Mouse (Mus musculus) hindbrain, embryonic 11.5 days (tissue): ENCODE results near the gene Eif2d. TPM values are rescaled to one million over a fixed set of nuclear protein-coding genes. Genes with fewer than 3 reads are reported as not detected.

Experiments
- ATAC-seq: fragments of 200-750 bp; cut with Nextera tagmentation; 2 replicates; pipeline ENCODE4 v1.8.0; 2017; ENCODE audit warnings: mild to moderate bottlenecking, moderate TSS enrichment, moderate library complexity; ENCODE audit not compliant: low FRiP score
- DNase-seq: peaks from one replicate; pipeline ENCODE4 v3.0.0-alpha.2; 2015; ENCODE audit warnings: low spot score
- H3K27ac ChIP-seq: fragments of 300-500 bp; sonication (generic); 2 replicates; pipeline ENCODE4 v1.5.1; 2014; ENCODE audit warnings: mild to moderate bottlenecking, low read depth, low read length
- H3K27me3 ChIP-seq: fragments of 300-500 bp; sonication (generic); 2 replicates; pipeline ENCODE4 v1.6.1; 2014; ENCODE audit warnings: mild to moderate bottlenecking, low read length, moderate library complexity, mixed read lengths; ENCODE audit not compliant: control insufficient read depth, insufficient read depth
- H3K36me3 ChIP-seq: fragments of 300-500 bp; sonication (generic); 2 replicates; pipeline ENCODE4 v1.6.1; 2014; ENCODE audit warnings: mild to moderate bottlenecking, low read length, moderate library complexity, mixed read lengths; ENCODE audit not compliant: control insufficient read depth, insufficient read depth
- H3K4me1 ChIP-seq: fragments of 300-500 bp; sonication (generic); replicated peaks from 2 replicates; pipeline ENCODE4 v1.6.1; 2014; ENCODE audit warnings: low read length, mixed read lengths; ENCODE audit not compliant: control insufficient read depth, insufficient read depth
- H3K4me2 ChIP-seq: fragments of 300-500 bp; sonication (generic); replicated peaks from 2 replicates; pipeline ENCODE4 v1.6.1; 2014; ENCODE audit warnings: mild to moderate bottlenecking, low read depth, low read length
- H3K4me3 ChIP-seq: fragments of 300-500 bp; sonication (generic); 2 replicates; pipeline ENCODE4 v1.5.1; 2014; ENCODE audit warnings: low read depth, low read length
- H3K9ac ChIP-seq: fragments of 300-500 bp; sonication (generic); 2 replicates; pipeline ENCODE4 v1.6.1; 2014; ENCODE audit warnings: low read depth, low read length
- H3K9me3 ChIP-seq: fragments of 300-500 bp; sonication (generic); 2 replicates; pipeline ENCODE4 v1.6.1; 2016; ENCODE audit warnings: low read length; ENCODE audit not compliant: control insufficient read depth
- WGBS: fragments of 180-500 bp; shearing (Covaris S2); extraction: QIAGEN DNeasy Blood & Tissue Kit; methylation state at CpG from one replicate; pipeline ENCODE4 v1.1.7; 2014; 5-methylcytosine and 5-hydroxymethylcytosine counted together
- polyA plus RNA-seq: library from polyadenylated mRNA; unstranded; fragments of >200 nt; fragmentation: Nextera tagmentation; extraction: Ambion mirVana; gene quantifications from 2 replicates; pipeline ENCODE4 v1.2.1, GENCODE M21; 2014

Eif2d gene
- polyA plus RNA-seq, 1 experiment from 2014 or later, result 53.3 TPM

- ATAC-seq, result no peak
- WGBS, result 93% methylated on average over 1 of the region's 1 CpGs
Measured at GRCm38 (mm10) chr1:131211655-131212054, 58.7 kb downstream of the Eif2d start.

GRCm38 (mm10) chr1:131212956-131213355 lies 60.0 kb downstream of the Eif2d start:
- ATAC-seq (no peak), DNase-seq (no peak)
- no peaks in the 10 kb centered on the region for H3K4me1 ChIP-seq
- no peaks in the 10 kb centered on the region for H3K9me3 ChIP-seq
- no peak overlapping the region for H3K27ac ChIP-seq
- WGBS, result 80% methylated on average over 5 of the region's 5 CpGs
- no peak overlapping the region for H3K4me3 ChIP-seq
- H3K4me2 ChIP-seq, result no peak overlapping the region
- H3K9ac ChIP-seq, result no peak overlapping the region
- H3K27me3 ChIP-seq, result no peaks in the 10 kb centered on the region
- no peaks in the 10 kb centered on the region for H3K36me3 ChIP-seq

More at GRCm38 (mm10) chr1:131211655-131212054, 58.7 kb downstream of the Eif2d start:
- H3K4me2 ChIP-seq, result no peak overlapping the region
- no peaks in the 10 kb centered on the region for H3K36me3 ChIP-seq
- no peaks in the 10 kb centered on the region for H3K27me3 ChIP-seq
- no peaks in the 10 kb centered on the region for H3K4me1 ChIP-seq
- no peak for DNase-seq
- H3K9ac ChIP-seq, result no peak overlapping the region
- no peak overlapping the region for H3K4me3 ChIP-seq
- H3K27ac ChIP-seq, result no peak overlapping the region
- H3K9me3 ChIP-seq, result no peaks in the 10 kb centered on the region

GRCm38 (mm10) chr1:131213361-131213760 lies 60.4 kb downstream of the Eif2d start:
- 86% methylated on average over 6 of the region's 6 CpGs for whole genome bisulfite sequencing
- no peak overlapping the region for H3K4me3 ChIP-seq
- ATAC-seq, result no peak
- H3K4me1 ChIP-seq, result no peaks in the 10 kb centered on the region
- H3K27me3 ChIP-seq, result no peaks in the 10 kb centered on the region
- H3K27ac ChIP-seq, result no peak overlapping the region
- DNase-seq, result no peak
- no peaks in the 10 kb centered on the region for H3K36me3 ChIP-seq
- H3K9me3 ChIP-seq, result no peaks in the 10 kb centered on the region
- H3K9ac ChIP-seq, result no peak overlapping the region
- no peak overlapping the region for H3K4me2 ChIP-seq

- Histone ChIP-seq H3K4me2 (no peak overlapping the region), H3K4me1 (no peaks in the 10 kb centered on the region), H3K9ac (no peak overlapping the region), H3K9me3 (no peaks in the 10 kb centered on the region), H3K4me3 (no peak overlapping the region), H3K27ac (no peak overlapping the region), H3K27me3 (no peaks in the 10 kb centered on the region), H3K36me3 (no peaks in the 10 kb centered on the region)
- DNase-seq, result no peak
- WGBS, result 92% methylated on average over 11 of the region's 11 CpGs
- ATAC-seq, result no peak
Measured at GRCm38 (mm10) chr1:131218933-131219332, 66.0 kb downstream of the Eif2d start.

GRCm38 (mm10) chr1:131221822-131222590 lies 69.0 kb downstream of the Eif2d start:
- no peak for ATAC-seq

GRCm38 (mm10) chr1:131223345-131223744 lies 70.4 kb downstream of the Eif2d start:
- Histone ChIP-seq H3K9ac (no peak overlapping the region), H3K27me3 (no peaks in the 10 kb centered on the region), H3K9me3 (no peaks in the 10 kb centered on the region), H3K4me2 (no peak overlapping the region), H3K36me3 (no peaks in the 10 kb centered on the region), H3K4me3 (no peak overlapping the region), H3K4me1 (no peaks in the 10 kb centered on the region), H3K27ac (no peak overlapping the region)
- 93% methylated on average over 2 of the region's 2 CpGs for WGBS
- ATAC-seq (no peak), DNase-seq (no peak)

More at GRCm38 (mm10) chr1:131221822-131222590, 69.0 kb downstream of the Eif2d start:
- no peaks in the 10 kb centered on the region for H3K4me1 ChIP-seq
- WGBS, result 90% methylated on average over 13 of the region's 13 CpGs
- H3K27ac ChIP-seq, result no peak overlapping the region
- H3K4me2 ChIP-seq, result no peak overlapping the region
- no peak overlapping the region for H3K9ac ChIP-seq
- DNase-seq, result no peak
- no peak overlapping the region for H3K4me3 ChIP-seq
- no peaks in the 10 kb centered on the region for H3K27me3 ChIP-seq
- H3K36me3 ChIP-seq, result no peaks in the 10 kb centered on the region
- H3K9me3 ChIP-seq, result no peaks in the 10 kb centered on the region

- WGBS, result 72% methylated on average over 12 of the region's 12 CpGs
- no peak overlapping the region for H3K9ac ChIP-seq
- no peak overlapping the region for H3K4me3 ChIP-seq
- H3K27ac ChIP-seq, result no peak overlapping the region
- no peak overlapping the region for H3K4me2 ChIP-seq
- DNase-seq (no peak), ATAC-seq (peak; percentile 59; the same call in 1 of the 2 replicates)
- H3K27me3 ChIP-seq, result no peaks in the 10 kb centered on the region
- no peaks in the 10 kb centered on the region for H3K36me3 ChIP-seq
- no peaks in the 10 kb centered on the region for H3K4me1 ChIP-seq
- H3K9me3 ChIP-seq, result no peaks in the 10 kb centered on the region
Measured at GRCm38 (mm10) chr1:131224848-131225471, 72.0 kb downstream of the Eif2d start.

GRCm38 (mm10) chr1:131228225-131228624 lies 75.2 kb downstream of the Eif2d start:
- no peak overlapping the region for H3K4me3 ChIP-seq
- ATAC-seq, result no peak
- 66% methylated on average over 7 of the region's 7 CpGs for WGBS
- no peaks in the 10 kb centered on the region for H3K4me1 ChIP-seq
- H3K36me3 ChIP-seq, result no peaks in the 10 kb centered on the region
- H3K9me3 ChIP-seq, result no peaks in the 10 kb centered on the region
- H3K27ac ChIP-seq, result no peak overlapping the region
- DNase-seq, result no peak
- no peaks in the 10 kb centered on the region for H3K27me3 ChIP-seq
- no peak overlapping the region for H3K4me2 ChIP-seq
- no peak overlapping the region for H3K9ac ChIP-seq

- H3K4me3 ChIP-seq, result no peak overlapping the region
- no peak overlapping the region for H3K4me2 ChIP-seq
- no peaks in the 10 kb centered on the region for H3K27me3 ChIP-seq
- no peak for DNase-seq
- H3K4me1 ChIP-seq, result no peaks in the 10 kb centered on the region
- 94% methylated on average over 5 of the region's 5 CpGs for WGBS
- H3K36me3 ChIP-seq, result no peaks in the 10 kb centered on the region
- no peak overlapping the region for H3K27ac ChIP-seq
- H3K9ac ChIP-seq, result no peak overlapping the region
- no peaks in the 10 kb centered on the region for H3K9me3 ChIP-seq
- no peak for ATAC-seq
Measured at GRCm38 (mm10) chr1:131228659-131229058, 75.7 kb downstream of the Eif2d start.
